Mouse (Mus musculus) lung, postnatal 0 days (tissue): ENCODE measurements around the gene Uspl1.

ENCODE experiments used
- CTCF ChIP-seq: IDR thresholded peaks from 2 replicates; pipeline ENCODE4 v1.5.1; 2016; ENCODE audit warnings: antibody characterized with exemption, mild to moderate bottlenecking
- EP300 ChIP-seq: IDR thresholded peaks from 2 replicates; pipeline ENCODE4 v1.6.1; 2016; ENCODE audit warnings: antibody characterized with exemption, mild to moderate bottlenecking, control low read depth

DNA sequence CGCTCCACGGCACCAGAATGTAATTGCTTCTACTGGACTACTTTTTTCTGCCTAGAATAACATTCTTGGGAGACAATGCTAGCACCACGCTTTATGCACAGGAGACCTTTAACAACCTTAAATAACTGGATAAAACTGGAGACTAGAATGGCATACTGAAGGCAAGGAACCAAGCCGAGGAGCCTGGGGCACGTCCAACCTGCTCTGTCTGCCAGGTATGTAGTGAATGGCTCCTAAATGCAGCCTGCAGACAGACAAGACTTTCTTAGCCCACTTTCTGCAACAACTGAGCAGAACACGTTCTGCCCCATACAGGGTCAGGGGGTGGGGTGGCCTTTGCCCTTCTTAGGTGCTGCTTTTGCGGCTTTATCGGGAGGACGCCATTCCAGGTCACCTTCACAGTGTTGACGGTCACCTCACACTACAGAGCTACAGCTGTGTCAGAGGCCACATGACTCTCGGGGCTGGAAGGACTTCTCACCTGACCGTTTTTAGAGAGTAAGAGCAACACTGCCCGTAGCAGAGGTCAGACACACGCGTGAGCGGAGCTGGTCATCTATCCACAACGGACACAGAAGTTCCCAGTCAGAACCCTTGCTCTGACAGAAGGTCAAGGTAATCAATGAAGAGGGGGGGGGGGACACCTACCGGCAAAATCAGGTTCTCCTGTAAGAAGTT lies 27.1 kb upstream of the Uspl1 start:
- TF ChIP-seq CTCF (no peak), EP300 (no peak)
